Mouse (Mus musculus): ENCODE measurements around the gene Slc17a8. TPM values are rescaled to one million over a fixed set of nuclear protein-coding genes. Genes with fewer than 3 reads are reported as not detected.
"Not testable (repeated sequence)": the region's sequence is repeated elsewhere in the genome, so short reads cannot be mapped to it uniquely, and the experiment has no call there.

The Slc17a8 gene
- total and polyA plus RNA-seq, 2 experiments from 2014 or later = 3.3 to 7.0 TPM

GRCm38 (mm10) chr10:89577666-89578065 lies 43.4 kb downstream of the Slc17a8 start:
- no peak for TF ChIP-seq CTCF (IDR thresholded peaks at IDR 0.05; ENCODE audit: low read depth)
- H3K36me3 ChIP-seq (ENCODE audit: insufficient read depth, low read length) = no peaks in the 10 kb centered on the region

GRCm38 (mm10) chr10:89573421-89573820 lies 47.6 kb downstream of the Slc17a8 start:
- no peak overlapping the region for H3K27ac ChIP-seq
- H3K4me3 ChIP-seq (ENCODE audit: low read length) = no peak overlapping the region
- TF ChIP-seq CTCF (IDR thresholded peaks at IDR 0.05; ENCODE audit: low read depth) = no peak
- ATAC-seq (no peak), DNase-seq (ENCODE audit: low spot score) (no peak)
- no peaks in the 10 kb centered on the region for H3K27me3 ChIP-seq (ENCODE audit: insufficient read depth, low read length)
- no peaks in the 10 kb centered on the region for H3K9me3 ChIP-seq (ENCODE audit: low read length)
- H3K4me1 ChIP-seq (ENCODE audit: insufficient read depth, low read length) = no peaks in the 10 kb centered on the region
- 78% methylated on average over 3 of the region's 3 CpGs for WGBS
- no peaks in the 10 kb centered on the region for H3K36me3 ChIP-seq (ENCODE audit: insufficient read depth, low read length)
- no peak overlapping the region for H3K4me2 ChIP-seq (ENCODE audit: low read depth, low read length)
- H3K9ac ChIP-seq (replicated peaks; ENCODE audit: low read length) = no peak overlapping the region

More at GRCm38 (mm10) chr10:89577666-89578065, 43.4 kb downstream of the Slc17a8 start:
- no peak overlapping the region for H3K4me2 ChIP-seq (ENCODE audit: low read depth, low read length)
- H3K4me3 ChIP-seq (ENCODE audit: low read length) = no peak overlapping the region
- no peak for DNase-seq (ENCODE audit: low spot score)
- no peaks in the 10 kb centered on the region for H3K4me1 ChIP-seq (ENCODE audit: insufficient read depth, low read length)
- WGBS = 90% methylated on average over 3 of the region's 3 CpGs
- no peaks in the 10 kb centered on the region for H3K27me3 ChIP-seq (ENCODE audit: insufficient read depth, low read length)
- no peak overlapping the region for H3K9ac ChIP-seq (replicated peaks; ENCODE audit: low read length)
- H3K9me3 ChIP-seq (ENCODE audit: low read length) = no peaks in the 10 kb centered on the region
- H3K27ac ChIP-seq = no peak overlapping the region
- no peak for ATAC-seq

- H3K27me3 ChIP-seq (ENCODE audit: insufficient read depth, low read length) = no peaks in the 10 kb centered on the region
- 96% methylated on average over 6 of the region's 6 CpGs for WGBS
- H3K9me3 ChIP-seq (ENCODE audit: low read length) = no peaks in the 10 kb centered on the region
- TF ChIP-seq CTCF (IDR thresholded peaks at IDR 0.05; ENCODE audit: low read depth) = no peak
- H3K36me3 ChIP-seq (ENCODE audit: insufficient read depth, low read length) = no peaks in the 10 kb centered on the region
- DNase-seq (ENCODE audit: low spot score) (no peak), ATAC-seq (no peak)
- no peak overlapping the region for H3K4me2 ChIP-seq (ENCODE audit: low read depth, low read length)
- no peaks in the 10 kb centered on the region for H3K4me1 ChIP-seq (ENCODE audit: insufficient read depth, low read length)
- no peak overlapping the region for H3K4me3 ChIP-seq (ENCODE audit: low read length)
- no peak overlapping the region for H3K9ac ChIP-seq (replicated peaks; ENCODE audit: low read length)
- no peak overlapping the region for H3K27ac ChIP-seq
Observed at GRCm38 (mm10) chr10:89572946-89573345, 48.1 kb downstream of the Slc17a8 start.

- Histone ChIP-seq H3K4me2 (ENCODE audit: low read depth, low read length) (no peak overlapping the region), H3K9me3 (ENCODE audit: low read length) (no peaks in the 10 kb centered on the region), H3K4me1 (ENCODE audit: insufficient read depth, low read length) (no peaks in the 10 kb centered on the region), H3K36me3 (ENCODE audit: insufficient read depth, low read length) (no peaks in the 10 kb centered on the region), H3K27me3 (ENCODE audit: insufficient read depth, low read length) (no peaks in the 10 kb centered on the region), H3K9ac (replicated peaks; ENCODE audit: low read length) (no peak overlapping the region), H3K27ac (no peak overlapping the region), H3K4me3 (ENCODE audit: low read length) (no peak overlapping the region)
- TF ChIP-seq CTCF (IDR thresholded peaks at IDR 0.05; ENCODE audit: low read depth) = no peak
- DNase-seq (ENCODE audit: low spot score) = no peak
- no peak for ATAC-seq
- WGBS = 92% methylated on average over 2 of the region's 2 CpGs
Observed at GRCm38 (mm10) chr10:89567391-89567790, 53.7 kb downstream of the Slc17a8 start.

GRCm38 (mm10) chr10:89565301-89566022 lies 55.6 kb downstream of the Slc17a8 start:
- no peak for TF ChIP-seq CTCF (IDR thresholded peaks at IDR 0.05; ENCODE audit: low read depth)
- no peaks in the 10 kb centered on the region for H3K27me3 ChIP-seq (ENCODE audit: insufficient read depth, low read length)
- DNase-seq (ENCODE audit: low spot score) = no peak
- no peaks in the 10 kb centered on the region for H3K36me3 ChIP-seq (ENCODE audit: insufficient read depth, low read length)
- ATAC-seq = no peak
- no peaks in the 10 kb centered on the region for H3K4me1 ChIP-seq (ENCODE audit: insufficient read depth, low read length)
- no peaks in the 10 kb centered on the region for H3K9me3 ChIP-seq (ENCODE audit: low read length)
- H3K4me2 ChIP-seq (ENCODE audit: low read depth, low read length) = no peak overlapping the region
- no peak overlapping the region for H3K4me3 ChIP-seq (ENCODE audit: low read length)
- no peak overlapping the region for H3K9ac ChIP-seq (replicated peaks; ENCODE audit: low read length)
- no peak overlapping the region for H3K27ac ChIP-seq
- WGBS = 90% methylated on average over 9 of the region's 9 CpGs

GRCm38 (mm10) chr10:89562113-89562512 lies 58.9 kb downstream of the Slc17a8 start:
- no peaks in the 10 kb centered on the region for H3K9me3 ChIP-seq (ENCODE audit: low read length)
- 90% methylated on average over 6 of the region's 6 CpGs for WGBS
- ATAC-seq (no peak), DNase-seq (ENCODE audit: low spot score) (no peak)
- no peaks in the 10 kb centered on the region for H3K36me3 ChIP-seq (ENCODE audit: insufficient read depth, low read length)
- H3K4me3 ChIP-seq (ENCODE audit: low read length) = no peak overlapping the region
- H3K4me1 ChIP-seq (ENCODE audit: insufficient read depth, low read length) = no peaks in the 10 kb centered on the region
- no peak overlapping the region for H3K9ac ChIP-seq (replicated peaks; ENCODE audit: low read length)
- no peak overlapping the region for H3K4me2 ChIP-seq (ENCODE audit: low read depth, low read length)
- no peaks in the 10 kb centered on the region for H3K27me3 ChIP-seq (ENCODE audit: insufficient read depth, low read length)
- no peak for TF ChIP-seq CTCF (IDR thresholded peaks at IDR 0.05; ENCODE audit: low read depth)
- no peak overlapping the region for H3K27ac ChIP-seq

GRCm38 (mm10) chr10:89559351-89559750 lies 61.7 kb downstream of the Slc17a8 start:
- Histone ChIP-seq H3K4me2 (ENCODE audit: low read depth, low read length) (no peak overlapping the region), H3K27ac (no peak overlapping the region), H3K9me3 (ENCODE audit: low read length) (no peaks in the 10 kb centered on the region), H3K27me3 (ENCODE audit: insufficient read depth, low read length) (no peaks in the 10 kb centered on the region), H3K9ac (replicated peaks; ENCODE audit: low read length) (no peak overlapping the region), H3K4me3 (ENCODE audit: low read length) (no peak overlapping the region), H3K4me1 (ENCODE audit: insufficient read depth, low read length) (no peaks in the 10 kb centered on the region), H3K36me3 (ENCODE audit: insufficient read depth, low read length) (no peaks in the 10 kb centered on the region)
- DNase-seq (ENCODE audit: low spot score) (no peak), ATAC-seq (no peak)
- TF ChIP-seq CTCF (IDR thresholded peaks at IDR 0.05; ENCODE audit: low read depth) = no peak
- 39% methylated on average over 3 of the region's 3 CpGs for WGBS

- not testable (repeated sequence) for H3K9ac ChIP-seq (replicated peaks; ENCODE audit: low read length); H3K27ac ChIP-seq; H3K4me3 ChIP-seq (ENCODE audit: low read length); ATAC-seq; H3K36me3 ChIP-seq (ENCODE audit: insufficient read depth, low read length); H3K9me3 ChIP-seq (ENCODE audit: low read length); H3K27me3 ChIP-seq (ENCODE audit: insufficient read depth, low read length); DNase-seq (ENCODE audit: low spot score); H3K4me1 ChIP-seq (ENCODE audit: insufficient read depth, low read length); H3K4me2 ChIP-seq (ENCODE audit: low read depth, low read length)
- 92% methylated on average over 12 of the region's 13 CpGs for WGBS
Observed at GRCm38 (mm10) chr10:89554885-89555284, 66.2 kb downstream of the Slc17a8 start.

- WGBS = 87% methylated on average over 7 of the region's 7 CpGs
- not testable (repeated sequence) for H3K36me3 ChIP-seq (ENCODE audit: insufficient read depth, low read length); DNase-seq (ENCODE audit: low spot score); H3K27me3 ChIP-seq (ENCODE audit: insufficient read depth, low read length); H3K9ac ChIP-seq (replicated peaks; ENCODE audit: low read length); H3K27ac ChIP-seq; H3K4me3 ChIP-seq (ENCODE audit: low read length); ATAC-seq; H3K4me1 ChIP-seq (ENCODE audit: insufficient read depth, low read length); H3K4me2 ChIP-seq (ENCODE audit: low read depth, low read length); H3K9me3 ChIP-seq (ENCODE audit: low read length)
Observed at GRCm38 (mm10) chr10:89553855-89554254, 67.2 kb downstream of the Slc17a8 start.
